Mouse (Mus musculus): Measurements from ENCODE around the gene Spata21.
A peak's percentile ranks its signal among the peaks of the same experiment; 100 is the strongest.
"Not testable (repeated sequence)": the region's sequence is repeated elsewhere in the genome, so short reads cannot be mapped to it uniquely, and the experiment has no call there.

Spata21 gene

GRCm38 (mm10) chr4:141130704-141131342, 42.7 kb downstream of the Spata21 start:
- DNase-seq (ENCODE audit: low spot score), result no peak

- DNase-seq (ENCODE audit: low spot score), result no peak
Observed at GRCm38 (mm10) chr4:141131531-141132061, 43.5 kb downstream of the Spata21 start.

DNA sequence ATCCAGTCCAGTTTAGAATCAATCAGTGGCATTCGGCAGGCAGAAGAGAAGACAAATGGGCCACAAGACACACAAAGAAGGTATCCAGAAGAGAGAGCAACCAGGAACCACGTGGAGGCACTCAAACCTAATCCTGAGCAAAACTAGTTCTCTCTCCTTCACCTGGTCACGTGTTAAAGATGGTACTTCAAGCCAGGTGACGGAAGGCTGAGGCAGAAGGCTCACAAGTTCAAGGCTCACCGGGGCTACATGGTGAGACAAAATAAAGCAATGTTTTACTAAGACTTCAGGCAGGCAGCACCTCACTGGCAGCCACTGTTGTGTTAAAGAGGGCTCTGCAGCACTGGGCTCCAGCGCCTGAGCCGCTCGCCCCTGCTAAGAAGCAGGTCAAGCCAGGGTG, 44.1 kb downstream of the Spata21 start:
- no peak for DNase-seq (ENCODE audit: low spot score)

GRCm38 (mm10) chr4:141133227-141133626, 45.1 kb downstream of the Spata21 start:
- DNase-seq (ENCODE audit: low spot score), result no peak

DNA sequence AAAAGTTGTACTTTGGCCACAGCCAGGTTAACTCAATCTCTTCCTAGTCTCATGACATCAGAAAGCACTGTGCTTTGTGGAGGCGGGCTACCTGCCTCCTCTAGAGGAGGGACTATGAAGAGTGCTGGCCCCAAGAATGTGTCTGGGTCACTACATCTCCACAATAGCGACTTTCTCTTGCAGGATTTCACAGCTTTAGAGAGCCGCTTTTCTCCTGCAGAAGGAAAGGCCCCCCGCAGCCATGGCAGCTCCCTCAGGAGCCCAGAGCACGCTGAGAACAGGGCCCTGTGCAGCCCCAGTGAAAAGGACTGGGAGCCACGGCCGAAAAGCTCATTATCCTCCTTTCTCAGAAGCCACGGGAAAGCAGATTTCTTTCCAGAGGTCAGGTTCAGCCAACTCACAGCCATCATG, 45.9 kb downstream of the Spata21 start:
- DNase-seq (ENCODE audit: low spot score), result no peak

DNA sequence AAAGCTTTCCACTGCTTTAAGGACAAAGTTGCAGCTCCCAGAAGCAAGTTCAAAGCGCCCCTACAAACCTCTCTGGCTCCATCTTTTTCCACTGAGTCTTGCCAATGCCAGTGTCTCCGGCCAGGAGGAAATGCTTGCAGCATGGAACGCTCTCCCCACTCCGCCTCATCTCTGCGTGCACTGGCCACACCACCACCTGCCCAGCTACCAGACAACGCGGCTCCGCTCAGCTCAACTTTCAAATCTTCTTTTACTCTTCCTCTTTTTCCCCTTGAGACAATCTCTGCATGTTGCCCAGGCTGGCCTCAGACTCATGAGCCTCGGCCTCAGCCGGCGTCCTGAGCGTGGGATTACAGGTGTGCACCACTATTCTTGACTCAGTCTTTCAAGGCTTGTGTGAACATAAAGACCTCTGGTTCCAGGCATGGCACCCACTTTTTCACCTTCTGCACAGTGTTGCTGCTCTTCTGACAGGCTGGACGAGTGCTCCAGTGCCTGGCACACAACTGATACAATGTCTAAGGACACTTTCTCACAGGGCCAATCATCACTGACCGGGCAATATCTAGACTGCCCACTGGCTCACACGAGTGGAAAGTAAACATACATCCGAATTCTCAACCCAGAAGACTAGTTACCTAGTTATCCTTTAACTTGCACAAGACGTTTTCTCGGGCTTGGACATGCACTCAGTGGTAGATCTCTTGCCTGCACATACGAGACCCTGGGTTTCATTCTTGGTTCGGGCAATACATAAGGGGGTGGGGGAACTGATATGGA, 46.8 kb downstream of the Spata21 start:
- no peak for DNase-seq (ENCODE audit: low spot score)

GRCm38 (mm10) chr4:141136126-141136525, 48.0 kb downstream of the Spata21 start:
- no peak for DNase-seq (ENCODE audit: low spot score)

GRCm38 (mm10) chr4:141137740-141138139, 49.6 kb downstream of the Spata21 start:
- not testable (repeated sequence) for DNase-seq (ENCODE audit: low spot score)

- no peak for DNase-seq (ENCODE audit: low spot score)
Observed at GRCm38 (mm10) chr4:141138425-141139115, 50.4 kb downstream of the Spata21 start.

- peak; percentile 97 for DNase-seq (ENCODE audit: low spot score)
Observed at GRCm38 (mm10) chr4:141139116-141139970, 51.2 kb downstream of the Spata21 start, which contains the start of gene Szrd1. Gene Szrd1, minus strand, starts transcription at chr4:141139775.

DNA sequence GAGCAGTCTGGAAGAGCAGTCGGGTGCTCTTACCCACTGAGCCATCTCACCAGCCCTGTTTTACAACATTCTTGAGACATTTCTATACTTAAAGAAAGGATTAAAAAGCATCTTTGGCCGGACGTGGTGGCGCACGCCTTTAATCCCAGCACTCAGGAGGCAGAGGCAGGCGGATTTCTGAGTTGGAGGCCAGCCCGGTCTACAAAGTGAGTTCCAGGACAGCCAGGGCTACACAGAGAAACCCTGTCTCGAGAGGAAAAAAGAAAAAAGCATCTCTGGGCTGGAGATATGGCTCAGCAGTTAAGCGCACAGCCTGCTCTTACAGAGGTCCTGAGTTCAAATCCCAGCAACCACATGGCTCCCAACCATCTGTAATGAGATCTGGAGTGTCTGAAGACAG, 52.2 kb downstream of the Spata21 start:
- not testable (repeated sequence) for DNase-seq (ENCODE audit: low spot score)

DNA sequence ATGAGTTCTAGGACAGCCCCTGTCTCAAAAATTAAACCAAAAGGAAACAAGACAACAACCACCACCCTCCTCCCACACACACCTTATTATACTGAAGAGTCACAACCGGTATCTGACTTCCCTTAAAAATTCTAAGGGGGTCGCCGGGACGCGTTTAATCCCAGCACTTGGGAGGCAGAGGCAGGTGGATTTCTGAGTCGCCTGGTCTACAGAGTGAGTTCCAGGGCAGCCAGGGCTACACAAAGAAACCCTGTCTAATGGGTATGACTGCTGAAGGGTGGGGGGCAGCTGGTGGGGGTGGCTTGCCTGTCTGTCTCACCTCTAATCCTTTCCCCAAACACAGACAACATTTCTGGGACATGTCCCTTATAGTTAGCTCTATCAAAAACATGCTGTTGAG, 52.8 kb downstream of the Spata21 start:
- no peak for DNase-seq (ENCODE audit: low spot score)

DNA sequence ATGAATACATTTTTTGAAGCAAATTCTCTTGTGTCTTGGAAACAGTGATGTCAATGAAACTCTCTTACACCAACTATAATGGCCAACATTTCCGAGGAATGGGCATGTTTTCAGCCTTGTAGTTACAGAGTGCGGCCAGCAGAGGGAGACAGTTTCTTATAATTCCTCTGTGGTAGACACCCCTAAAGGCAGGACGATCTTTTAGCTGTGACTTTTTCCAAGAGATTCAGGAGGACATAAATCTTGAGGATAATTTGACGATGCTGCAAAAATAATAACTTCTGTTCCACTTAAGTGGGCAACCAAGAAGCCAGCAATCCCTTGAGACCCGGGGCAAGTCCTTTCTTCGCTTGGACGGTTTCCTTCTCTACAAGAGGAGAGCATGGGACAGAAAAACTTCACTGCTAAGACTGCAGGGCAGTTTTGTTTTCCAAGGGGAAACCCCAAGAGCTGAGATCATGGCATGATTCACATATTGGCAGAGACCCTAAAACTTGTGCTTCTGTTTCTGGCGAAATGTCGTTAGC, 54.2 kb downstream of the Spata21 start:
- DNase-seq (ENCODE audit: low spot score), result peak; percentile 77

DNA sequence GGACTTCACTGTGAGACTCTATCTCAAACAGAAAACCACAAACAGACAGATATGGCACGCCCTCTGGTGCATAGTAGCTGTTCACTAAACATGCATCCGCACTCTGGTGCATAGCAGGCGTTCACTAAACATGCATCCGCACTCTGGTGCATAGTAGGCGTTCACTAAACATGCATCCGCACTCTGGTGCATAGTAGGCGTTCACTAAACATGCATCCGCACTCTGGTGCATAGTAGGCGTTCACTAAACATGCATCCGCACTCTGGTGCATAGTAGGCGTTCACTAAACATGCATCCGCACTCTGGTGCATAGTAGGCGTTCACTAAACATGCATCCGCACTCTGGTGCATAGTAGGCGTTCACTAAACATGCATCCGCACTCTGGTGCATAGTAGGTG, 57.0 kb downstream of the Spata21 start:
- DNase-seq (ENCODE audit: low spot score), result not testable (repeated sequence)

- no peak for DNase-seq (ENCODE audit: low spot score)
Observed at GRCm38 (mm10) chr4:141146491-141147033, 58.4 kb downstream of the Spata21 start.

- DNase-seq (ENCODE audit: low spot score), result peak; percentile 86
Observed at GRCm38 (mm10) chr4:141147112-141148008, 59.2 kb downstream of the Spata21 start, which contains the start of gene Fbxo42. Gene Fbxo42, plus strand, starts transcription at chr4:141147913.

DNA sequence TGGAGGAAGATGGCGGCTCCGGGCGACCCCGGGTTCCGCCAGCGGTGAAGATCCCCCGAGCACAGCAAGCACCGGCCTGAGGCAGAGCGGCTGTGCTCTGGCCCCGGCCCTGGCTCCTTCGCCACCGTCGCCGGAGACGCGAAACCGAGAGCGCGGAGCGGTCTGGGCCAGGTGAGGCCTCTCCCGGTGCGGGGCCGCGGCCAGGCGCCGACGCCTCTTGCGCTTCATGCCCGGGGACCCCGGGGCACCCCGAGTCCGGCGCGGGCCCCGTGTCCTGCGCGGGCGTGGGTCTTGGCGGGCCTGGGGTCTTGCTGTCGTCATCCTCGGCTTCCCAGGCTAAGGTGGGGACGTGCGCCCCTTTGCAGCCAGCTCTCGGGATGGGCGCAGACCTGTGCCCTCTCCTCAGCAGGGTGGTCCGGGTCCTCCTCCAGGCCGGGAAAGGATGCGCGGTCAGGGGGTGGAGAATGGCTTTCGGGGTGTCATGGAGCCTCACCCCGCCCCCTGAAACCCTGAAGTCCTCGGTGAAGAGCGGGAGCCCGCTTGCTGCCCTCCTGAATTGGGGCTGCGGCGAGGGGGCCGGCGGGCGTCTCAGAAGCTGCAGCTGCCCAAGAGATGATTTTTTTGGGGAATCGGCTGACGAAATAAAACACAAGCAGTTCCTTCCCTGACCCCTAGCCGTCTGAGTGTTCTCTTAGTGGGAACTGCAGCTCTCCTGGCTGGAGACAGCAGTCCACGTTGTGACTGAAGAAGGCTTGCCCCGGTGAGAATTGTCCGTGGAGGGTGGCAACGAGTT, 60.1 kb downstream of the Spata21 start:
- no peak for DNase-seq (ENCODE audit: low spot score)

DNA sequence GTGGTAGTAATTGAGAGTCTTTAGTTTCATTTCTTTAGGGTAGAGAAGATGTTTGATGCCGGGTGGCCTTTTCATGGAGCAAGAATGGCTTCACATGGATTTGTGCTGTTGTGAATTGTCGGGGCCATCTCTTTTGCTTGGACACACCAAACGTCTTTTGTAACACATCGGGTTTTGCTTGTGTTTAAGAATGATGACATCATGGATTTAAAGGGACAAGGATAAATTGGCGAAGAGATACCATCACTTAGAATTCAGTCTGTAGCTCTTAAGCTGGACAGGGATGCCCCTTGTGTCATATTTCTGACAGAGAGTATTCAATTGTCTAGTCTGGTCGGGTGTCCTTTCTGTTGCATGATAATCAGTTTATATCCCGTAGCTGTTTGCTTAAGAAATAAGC, 61.0 kb downstream of the Spata21 start:
- DNase-seq (ENCODE audit: low spot score), result no peak

DNA sequence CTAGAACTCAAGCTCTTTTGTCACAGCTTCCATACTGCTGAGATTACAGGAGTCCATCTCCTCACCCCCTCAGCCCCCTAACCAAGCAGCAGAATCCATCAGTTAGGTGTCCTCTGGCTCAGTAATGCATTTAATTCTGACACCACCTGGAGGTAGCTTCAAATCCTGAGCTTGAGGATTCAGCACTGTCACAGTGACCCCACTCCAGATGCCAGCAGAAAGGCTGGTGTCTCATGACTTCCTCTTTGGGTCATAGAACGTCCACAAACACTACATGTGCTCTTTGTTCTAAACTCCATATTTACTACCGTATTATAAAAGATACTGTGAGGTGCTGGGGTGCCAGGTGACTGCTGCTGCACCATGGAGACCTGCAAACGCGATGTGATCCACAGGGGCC, 69.4 kb downstream of the Spata21 start:
- DNase-seq (ENCODE audit: low spot score), result no peak

Measured in left cerebral cortex, adult 11 months (tissue).